Mouse (Mus musculus): ENCODE data around the gene Ppm1n. TPM values are rescaled to one million over a fixed set of nuclear protein-coding genes. Genes with fewer than 3 reads are reported as not detected.

Ppm1n gene
- polyA plus RNA-seq, 1 experiment from 2014 or later, result not detected

Other genes with a start within 250 kb of the Ppm1n start
- gene Rsph6a, start 225.4 kb downstream of the Ppm1n start, polyA plus RNA-seq (2015; fragmentation: Nextera tagmentation; extraction: Ambion mirVana), result not detected in 2 replicates
- 16.8 and 17.4 TPM in 2 replicates for gene Dmwd, start 203.8 kb downstream of the Ppm1n start, polyA plus RNA-seq (2015; fragmentation: Nextera tagmentation; extraction: Ambion mirVana)
- 22.6 and 23.1 TPM in 2 replicates for gene Dmpk, start 196.2 kb downstream of the Ppm1n start, polyA plus RNA-seq (2015; fragmentation: Nextera tagmentation; extraction: Ambion mirVana)
- gene Six5, start 185.5 kb downstream of the Ppm1n start, polyA plus RNA-seq (2015; fragmentation: Nextera tagmentation; extraction: Ambion mirVana), result 13.4 and 13.9 TPM in 2 replicates
- gene Gm4969, start 161.7 kb downstream of the Ppm1n start, polyA plus RNA-seq (2015; fragmentation: Nextera tagmentation; extraction: Ambion mirVana), result 4.2 and 4.3 TPM in 2 replicates
- gene Fbxo46, start 160.2 kb downstream of the Ppm1n start, polyA plus RNA-seq (2015; fragmentation: Nextera tagmentation; extraction: Ambion mirVana), result 16.8 and 19.1 TPM in 2 replicates
- gene Qpctl, start 130.8 kb downstream of the Ppm1n start, polyA plus RNA-seq (2015; fragmentation: Nextera tagmentation; extraction: Ambion mirVana), result 17.1 and 18.1 TPM in 2 replicates
- gene Snrpd2, start 130.3 kb downstream of the Ppm1n start, polyA plus RNA-seq (2015; fragmentation: Nextera tagmentation; extraction: Ambion mirVana), result 146 and 149 TPM in 2 replicates
- gene Gipr, start 113.9 kb downstream of the Ppm1n start, polyA plus RNA-seq (2015; fragmentation: Nextera tagmentation; extraction: Ambion mirVana), result 0.29 and 0.41 TPM in 2 replicates
- gene Eml2, start 103.6 kb downstream of the Ppm1n start, polyA plus RNA-seq (2015; fragmentation: Nextera tagmentation; extraction: Ambion mirVana), result 5.2 and 5.5 TPM in 2 replicates
- gene Gpr4, start 67.5 kb downstream of the Ppm1n start, polyA plus RNA-seq (2015; fragmentation: Nextera tagmentation; extraction: Ambion mirVana), result 4.6 and 6.2 TPM in 2 replicates
- gene Opa3, start 51.7 kb downstream of the Ppm1n start, polyA plus RNA-seq (2015; fragmentation: Nextera tagmentation; extraction: Ambion mirVana), result 35.2 and 35.7 TPM in 2 replicates
- 68.9 and 69.0 TPM in 2 replicates for gene Vasp, start 8.2 kb downstream of the Ppm1n start, polyA plus RNA-seq (2015; fragmentation: Nextera tagmentation; extraction: Ambion mirVana)
- 20.2 and 20.9 TPM in 2 replicates for gene Rtn2, start 2.6 kb upstream of the Ppm1n start, polyA plus RNA-seq (2015; fragmentation: Nextera tagmentation; extraction: Ambion mirVana)
- 0.23 and 0.27 TPM in 2 replicates for gene Fosb, start 30.0 kb upstream of the Ppm1n start, polyA plus RNA-seq (2015; fragmentation: Nextera tagmentation; extraction: Ambion mirVana)
- 89.1 and 96.4 TPM in 2 replicates for gene Ercc1, start 64.7 kb upstream of the Ppm1n start, polyA plus RNA-seq (2015; fragmentation: Nextera tagmentation; extraction: Ambion mirVana)
- gene Cd3eap, start 79.4 kb upstream of the Ppm1n start, polyA plus RNA-seq (2015; fragmentation: Nextera tagmentation; extraction: Ambion mirVana), result 29.9 and 31.8 TPM in 2 replicates
- gene Ppp1r13l, start 79.7 kb upstream of the Ppm1n start, polyA plus RNA-seq (2015; fragmentation: Nextera tagmentation; extraction: Ambion mirVana), result 9.0 and 9.6 TPM in 2 replicates
- gene Ercc2, start 101.9 kb upstream of the Ppm1n start, polyA plus RNA-seq (2015; fragmentation: Nextera tagmentation; extraction: Ambion mirVana), result 18.2 and 18.3 TPM in 2 replicates
- 8.3 and 8.6 TPM in 2 replicates for gene Klc3, start 124.0 kb upstream of the Ppm1n start, polyA plus RNA-seq (2015; fragmentation: Nextera tagmentation; extraction: Ambion mirVana)
- 3.2 and 4.7 TPM in 2 replicates for gene Ckm, start 124.7 kb upstream of the Ppm1n start, polyA plus RNA-seq (2015; fragmentation: Nextera tagmentation; extraction: Ambion mirVana)
- 9.8 and 10.3 TPM in 2 replicates for gene Mark4, start 178.8 kb upstream of the Ppm1n start, polyA plus RNA-seq (2015; fragmentation: Nextera tagmentation; extraction: Ambion mirVana)
- 1.1 and 1.3 TPM in 2 replicates for gene Exoc3l2, start 183.3 kb upstream of the Ppm1n start, polyA plus RNA-seq (2015; fragmentation: Nextera tagmentation; extraction: Ambion mirVana)
- gene Bloc1s3, start 228.3 kb upstream of the Ppm1n start, polyA plus RNA-seq (2015; fragmentation: Nextera tagmentation; extraction: Ambion mirVana), result 2.5 TPM in 2 replicates
- 67.5 and 67.8 TPM in 2 replicates for gene Trappc6a, start 228.3 kb upstream of the Ppm1n start, polyA plus RNA-seq (2015; fragmentation: Nextera tagmentation; extraction: Ambion mirVana)
- gene Nkpd1, start 237.8 kb upstream of the Ppm1n start, polyA plus RNA-seq (2015; fragmentation: Nextera tagmentation; extraction: Ambion mirVana), result 0.10 and 0.11 TPM in 2 replicates

Data from limb, embryonic 13.5 days (tissue).